Mouse (Mus musculus) hematopoietic multipotent progenitor cell, adult 10-12 weeks (in vitro differentiated cells): ENCODE measurements around the gene Ntrk2. TPM values are rescaled to one million over a fixed set of nuclear protein-coding genes. Genes with fewer than 3 reads are reported as not detected.

ENCODE experiments used
- polyA plus RNA-seq: library from polyadenylated mRNA; stranded (reverse); fragments of >175 nt; gene quantifications from 2 replicates; pipeline ENCODE4 v1.2.3, GENCODE M21; 2012; ENCODE audit warnings: low replicate concordance

Ntrk2 gene
- polyA plus RNA-seq = 0.01 TPM in 2 replicates

GRCm38 (mm10) chr13:58806397-58806892 is at the start of gene Ntrk2:
Gene Ntrk2, plus strand, starts transcription at chr13:58806569.

Other genes starting within 250 kb of the Ntrk2 start
- gene Slc28a3, start 195.7 kb upstream of the Ntrk2 start, polyA plus RNA-seq = not detected in 2 replicates